Mouse (Mus musculus) lung, postnatal 36 days (tissue): ENCODE measurements at regions not wholly inside any gene's neighbourhood (a gene's known extent, or its start where the extent isn't known, plus 50 kb on each side); places are given as distances from the start of the nearest gene placed in this dataset.

Experiments
- DNase-seq: peaks from one replicate; pipeline ENCODE4 v3.0.0; 2022; ENCODE audit warnings: mixed read lengths

- DNase-seq: no peak
Measured at GRCm38 (mm10) chr19:6644871-6645270, 102.0 kb upstream of the Slc22a12 start.

- DNase-seq: no peak
Measured at GRCm38 (mm10) chr19:6639681-6640080, 96.8 kb upstream of the Slc22a12 start.

- DNase-seq: no peak
Measured at GRCm38 (mm10) chr19:6633400-6633799, 90.6 kb upstream of the Slc22a12 start.

- no peak for DNase-seq
Measured at GRCm38 (mm10) chr19:6631817-6632216, 89.0 kb upstream of the Slc22a12 start.

GRCm38 (mm10) chr19:6630613-6630940 lies 87.7 kb upstream of the Slc22a12 start:
- DNase-seq: no peak

- DNase-seq: no peak
Measured at GRCm38 (mm10) chr19:6629911-6630612, 87.2 kb upstream of the Slc22a12 start.

GRCm38 (mm10) chr19:6625574-6625973 lies 82.7 kb upstream of the Slc22a12 start:
- no peak for DNase-seq

- DNase-seq: no peak
Measured at GRCm38 (mm10) chr19:6621023-6621422, 78.2 kb upstream of the Slc22a12 start.

- no peak for DNase-seq
Measured at GRCm38 (mm10) chr19:6619546-6619945, 76.7 kb upstream of the Slc22a12 start.

- no peak for DNase-seq
Measured at GRCm38 (mm10) chr19:6616659-6617058, 73.8 kb upstream of the Slc22a12 start.

- DNase-seq: no peak
Measured at GRCm38 (mm10) chr19:6612441-6612840, 69.6 kb upstream of the Slc22a12 start.

GRCm38 (mm10) chr19:6611921-6612320 lies 69.1 kb upstream of the Slc22a12 start:
- no peak for DNase-seq

GRCm38 (mm10) chr19:6610715-6611114 lies 67.9 kb upstream of the Slc22a12 start:
- no peak for DNase-seq

GRCm38 (mm10) chr19:6610051-6610450 lies 67.2 kb upstream of the Slc22a12 start:
- DNase-seq: no peak

GRCm38 (mm10) chr19:6607501-6607900 lies 64.7 kb upstream of the Slc22a12 start:
- DNase-seq: no peak

GRCm38 (mm10) chr19:6606667-6607066 lies 63.8 kb upstream of the Slc22a12 start:
- DNase-seq: no peak

GRCm38 (mm10) chr19:6604702-6605101 lies 61.9 kb upstream of the Slc22a12 start:
- no peak for DNase-seq

- DNase-seq: no peak
Measured at GRCm38 (mm10) chr19:6600873-6601530, 58.2 kb upstream of the Slc22a12 start.

- no peak for DNase-seq
Measured at GRCm38 (mm10) chr19:6599281-6599680, 56.4 kb upstream of the Slc22a12 start.

GRCm38 (mm10) chr19:6598186-6598585 lies 55.4 kb upstream of the Slc22a12 start:
- no peak for DNase-seq

GRCm38 (mm10) chr19:6595801-6596200 lies 53.0 kb upstream of the Slc22a12 start:
- DNase-seq: no peak
